Mouse (Mus musculus) ES-Bruce4 (cell line): ENCODE measurements at regions not wholly inside any gene's neighbourhood (a gene's known extent, or its start where the extent isn't known, plus 50 kb on each side); places are given as distances from the start of the nearest gene placed in this dataset.

Source experiments
- CTCF ChIP-seq: IDR thresholded peaks from one replicate; pipeline ENCODE4 v1.8.1; 2011; ENCODE audit warnings: low read depth, low read length
- EP300 ChIP-seq: IDR thresholded peaks from 2 replicates; pipeline ENCODE4 v1.6.1; 2011; ENCODE audit warnings: low read depth, low read length; ENCODE audit not compliant: insufficient read depth
- POLR2A ChIP-seq: IDR thresholded peaks from one replicate; pipeline ENCODE4 v1.8.1; 2011; ENCODE audit warnings: low read length; ENCODE audit not compliant: insufficient read depth

DNA sequence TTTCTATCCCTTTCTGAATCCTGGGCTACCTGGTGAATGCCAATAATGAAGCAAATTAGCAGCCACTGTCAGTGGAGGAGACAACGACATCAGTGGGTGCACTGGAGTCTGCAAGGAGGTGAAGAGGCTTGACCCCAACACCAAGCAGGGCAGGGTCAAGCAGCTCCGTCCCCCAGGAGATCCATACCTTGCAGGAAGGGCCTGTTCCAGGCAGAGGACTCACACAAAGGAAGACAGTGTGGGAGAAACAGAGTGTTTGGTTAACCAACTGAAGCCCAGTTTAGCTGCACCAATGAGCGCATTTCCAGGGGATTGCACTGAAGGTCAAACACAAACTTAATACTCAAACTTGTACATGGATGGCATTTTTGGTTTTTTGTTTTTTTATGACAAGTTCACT, 88.2 kb downstream of the Il9r start:
- TF ChIP-seq CTCF = no peak
- TF ChIP-seq POLR2A = no peak
- no peak for TF ChIP-seq EP300
